Mouse (Mus musculus): ENCODE measurements around the gene Mlxipl.

Gene Mlxipl

DNA sequence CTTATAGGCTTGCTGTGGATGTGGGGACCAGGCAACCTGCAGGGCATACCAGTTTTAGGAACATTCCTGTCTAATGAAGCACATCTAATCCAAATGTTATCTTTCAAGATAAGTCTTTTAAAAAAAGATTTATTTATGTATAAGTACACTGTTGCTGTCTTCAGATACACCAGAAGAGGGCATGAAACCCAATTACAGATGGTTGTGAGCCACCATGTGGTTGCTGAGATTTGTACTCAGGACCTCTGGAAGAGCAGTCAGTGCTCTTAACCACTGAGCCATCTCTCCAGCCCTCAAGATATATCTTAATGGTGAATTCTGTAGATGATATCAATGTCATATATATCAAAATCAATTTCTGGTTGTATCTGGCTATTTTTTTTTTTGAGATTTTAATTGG lies 56.3 kb downstream of the Mlxipl start:
- DNase-seq (ENCODE audit: low spot score in 2 of 2): no peak

DNA sequence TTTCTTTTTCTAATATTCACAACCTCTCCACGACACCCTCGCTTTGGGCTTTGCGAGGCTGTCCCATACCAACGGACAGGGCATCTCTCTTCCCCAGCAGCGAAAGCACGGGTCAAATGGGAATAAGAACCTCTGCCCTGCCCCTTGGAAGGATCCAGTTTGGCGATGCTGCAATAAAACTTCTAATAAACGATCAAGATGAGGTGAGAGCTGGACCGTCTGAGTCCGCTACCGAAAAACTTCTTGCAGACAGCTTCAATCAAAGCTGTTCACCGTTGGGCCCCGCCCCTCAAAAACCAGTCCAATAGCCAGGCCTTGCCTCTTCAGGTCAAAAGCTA lies 59.0 kb downstream of the Mlxipl start:
- no peak for DNase-seq (ENCODE audit: low spot score in 2 of 2)

DNA sequence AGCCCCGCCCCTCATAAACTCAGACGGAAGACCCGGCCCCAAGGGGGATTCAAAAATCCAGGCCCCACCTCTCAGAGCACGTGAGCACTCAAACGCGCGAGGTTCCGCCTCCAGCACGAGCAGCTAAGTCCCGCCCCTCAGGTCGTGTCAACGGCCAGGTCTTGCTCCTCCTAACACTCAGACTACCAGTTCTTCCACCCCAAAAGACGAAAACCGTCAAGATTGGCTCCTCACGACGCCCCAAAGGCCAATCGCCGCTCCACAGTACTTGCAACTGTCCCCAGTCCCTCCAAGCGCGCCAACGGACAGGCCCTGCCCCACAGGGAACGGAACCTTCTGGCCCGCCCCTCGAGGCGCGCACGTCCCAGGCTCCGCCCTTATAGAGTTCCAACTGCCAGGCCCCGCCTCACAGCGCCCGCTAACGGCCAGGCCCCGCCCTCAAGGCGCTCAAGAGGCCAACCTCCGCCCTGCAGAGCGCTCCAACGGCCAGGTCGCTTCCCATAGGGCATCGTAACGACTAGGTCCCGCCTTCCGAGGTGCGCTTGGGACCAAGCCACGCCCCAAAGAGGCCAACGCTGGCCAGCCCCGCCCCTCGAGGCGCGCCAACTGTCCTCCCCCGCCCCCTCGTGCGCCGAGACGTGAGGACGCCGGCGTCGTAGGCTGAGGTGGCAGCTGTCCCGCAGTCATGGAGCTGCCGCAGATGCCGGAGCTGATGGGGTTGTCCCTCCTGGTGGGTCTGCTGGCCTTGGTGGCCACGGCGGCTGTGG lies 59.5 kb downstream of the Mlxipl start, which contains the start of gene Tbl2:
Gene Tbl2, plus strand, starts transcription at position 605 of the 767 bp plus-strand sequence.
- peak; percentile 99 to 100 for DNase-seq (ENCODE audit: low spot score in 2 of 2)

DNA sequence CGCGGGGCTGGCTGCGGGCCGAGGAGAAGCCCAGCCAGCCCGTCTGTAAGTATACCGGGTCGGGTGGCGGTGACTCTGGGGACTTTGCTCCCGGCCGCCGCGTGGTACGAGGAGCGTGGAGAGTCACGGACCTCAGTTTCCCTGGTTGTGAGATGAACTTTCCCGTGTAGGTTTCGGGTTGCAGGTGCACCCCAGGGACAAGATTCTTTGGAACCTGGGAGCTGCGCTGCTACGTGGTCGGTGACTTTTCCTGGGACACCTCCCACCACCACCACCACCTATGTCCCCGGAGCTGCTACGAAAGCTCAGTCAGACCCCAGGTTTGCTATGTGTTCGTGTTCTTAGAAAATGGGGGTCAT lies 60.1 kb downstream of the Mlxipl start:
- DNase-seq (ENCODE audit: low spot score in 2 of 2): no peak

DNA sequence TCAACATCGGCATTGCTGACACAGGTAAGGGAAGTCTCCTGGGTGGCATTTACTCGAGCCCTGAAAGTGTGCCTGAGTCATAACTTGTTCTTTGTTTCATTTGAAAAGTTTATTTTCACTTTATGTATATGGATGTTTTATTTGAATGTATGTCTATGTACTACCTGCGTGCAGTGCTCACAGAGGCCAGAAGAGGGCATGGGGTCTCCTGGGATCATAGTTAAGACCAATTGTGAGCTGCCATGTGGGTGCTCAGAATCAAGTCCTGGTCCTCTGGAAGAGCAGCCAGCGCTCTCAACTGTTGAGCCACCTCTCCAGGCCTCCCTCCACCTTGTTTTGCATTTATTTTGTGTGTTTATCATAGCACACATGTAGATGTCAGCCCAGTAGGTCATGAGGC lies 66.8 kb downstream of the Mlxipl start:
- DNase-seq (ENCODE audit: low spot score in 2 of 2): no peak

DNA sequence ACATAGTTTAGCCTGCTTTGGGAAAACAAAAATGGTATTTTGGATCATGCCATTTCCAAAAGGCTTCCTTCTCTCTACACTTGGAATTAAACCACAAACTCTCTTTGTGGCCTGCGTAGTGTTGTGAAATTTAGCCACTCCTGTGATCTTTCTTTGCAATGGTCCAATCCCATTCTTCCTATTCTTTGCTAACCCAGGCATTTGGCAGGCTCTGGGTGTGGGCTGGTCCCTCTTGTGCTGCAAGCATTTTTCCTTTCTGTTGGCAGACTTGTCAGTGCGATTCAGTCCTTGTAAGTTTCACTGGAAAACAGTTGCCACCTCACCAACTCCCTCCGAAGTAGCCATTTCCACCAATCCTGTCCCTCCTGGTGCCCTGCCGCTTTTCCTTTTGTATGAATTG lies 71.5 kb downstream of the Mlxipl start:
- DNase-seq (ENCODE audit: low spot score in 2 of 2): no peak

DNA sequence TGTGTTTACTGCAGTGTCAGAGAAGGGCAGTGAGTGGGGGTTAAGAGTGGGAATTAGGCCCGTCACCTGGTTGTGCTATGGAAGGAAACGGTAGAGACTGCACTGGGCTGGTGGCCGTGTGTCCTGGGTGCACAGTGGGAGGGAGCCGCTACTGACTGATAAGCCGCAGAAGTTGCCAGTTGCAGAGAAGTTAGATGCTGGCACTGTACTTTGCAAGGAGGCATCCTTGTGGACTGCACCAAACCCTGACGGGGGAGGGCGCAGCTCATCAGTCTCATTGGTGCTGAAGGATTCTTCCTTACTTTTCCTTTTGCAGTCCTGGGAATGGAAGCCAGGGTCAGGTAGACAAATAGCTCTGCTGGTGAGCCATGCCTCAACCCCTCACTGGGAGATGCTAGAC lies 72.0 kb downstream of the Mlxipl start:
- DNase-seq (ENCODE audit: low spot score in 2 of 2): no peak

DNA sequence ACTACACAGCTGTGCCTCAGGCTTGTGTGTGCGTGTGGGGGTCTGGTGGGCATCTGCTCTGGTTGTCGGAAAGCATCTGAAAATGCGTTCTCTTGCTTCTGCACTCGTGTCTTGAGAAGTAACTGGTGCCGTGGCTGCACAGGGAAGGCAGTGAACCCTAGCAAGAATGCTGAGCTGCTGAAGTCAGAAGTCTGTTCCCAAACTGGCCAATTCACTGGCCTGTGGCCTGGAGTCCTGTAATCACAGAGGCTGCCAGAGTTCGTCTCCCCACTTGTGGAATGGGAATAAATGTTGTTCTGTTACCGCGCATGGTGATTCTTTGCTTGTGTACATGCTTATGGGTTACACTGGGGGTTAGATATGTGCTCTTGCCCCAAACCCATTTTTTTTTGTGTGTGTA lies 72.7 kb downstream of the Mlxipl start:
- DNase-seq (ENCODE audit: low spot score in 2 of 2): no peak

DNA sequence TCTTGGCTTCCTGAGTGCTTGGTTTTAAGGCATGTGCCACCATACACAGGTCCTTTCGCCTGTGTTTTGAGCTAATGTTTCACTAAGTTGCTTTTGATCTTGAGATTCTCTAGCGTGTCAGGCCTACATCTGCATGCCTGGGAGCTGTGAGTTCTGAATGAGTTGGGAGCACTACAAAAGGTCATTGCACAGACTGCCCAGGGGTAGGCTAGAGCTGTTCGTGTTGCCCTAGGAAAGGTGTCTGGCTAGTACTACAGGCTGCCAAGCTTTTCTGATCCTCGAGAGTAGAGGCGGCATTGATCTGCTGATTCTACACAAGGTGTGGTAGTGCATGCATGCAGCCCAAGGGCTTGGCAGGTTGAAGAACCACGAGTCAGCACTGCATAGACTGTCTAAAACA lies 73.1 kb downstream of the Mlxipl start:
- no peak for DNase-seq (ENCODE audit: low spot score in 2 of 2)

DNA sequence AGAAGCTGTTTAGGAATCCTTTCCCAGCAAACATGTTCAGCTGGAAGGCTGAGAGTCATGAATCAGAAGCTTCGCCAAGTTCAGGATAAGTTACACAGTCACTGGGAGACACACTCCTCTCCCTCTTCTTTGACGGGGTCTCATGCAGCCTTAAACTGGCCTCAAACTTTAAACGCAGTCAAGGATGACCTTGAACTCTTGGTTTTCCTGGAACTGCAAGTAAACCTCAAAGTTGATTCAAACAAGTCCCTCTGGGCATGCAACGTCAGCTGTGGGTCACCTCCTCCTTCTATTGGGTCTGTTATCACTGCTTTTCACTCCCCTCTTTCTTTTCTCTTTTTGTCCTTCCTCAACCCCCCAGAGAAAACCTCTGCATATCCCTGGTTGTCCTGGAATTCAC lies 77.2 kb downstream of the Mlxipl start:
- no peak for DNase-seq (ENCODE audit: low spot score in 2 of 2)

DNA sequence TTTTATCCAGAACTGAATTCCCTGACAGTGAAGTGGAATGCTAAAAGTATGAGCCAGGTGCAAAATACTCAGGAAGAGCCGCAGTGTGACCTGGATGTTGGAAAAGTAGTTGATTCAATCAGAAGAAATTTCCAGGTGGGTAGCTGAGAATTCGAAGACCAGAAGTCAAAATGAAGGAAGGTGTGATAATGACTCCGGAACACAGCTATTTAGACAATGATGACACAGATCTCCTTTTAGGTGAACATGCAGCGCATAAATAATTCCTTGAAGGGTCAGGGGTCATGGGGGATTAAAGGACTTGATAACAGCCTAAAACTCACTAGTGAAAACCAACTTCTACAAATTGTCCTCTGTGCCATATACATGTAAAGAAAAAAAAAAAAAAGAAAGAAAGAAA lies 77.8 kb downstream of the Mlxipl start:
- no peak for DNase-seq (ENCODE audit: low spot score in 2 of 2)

DNA sequence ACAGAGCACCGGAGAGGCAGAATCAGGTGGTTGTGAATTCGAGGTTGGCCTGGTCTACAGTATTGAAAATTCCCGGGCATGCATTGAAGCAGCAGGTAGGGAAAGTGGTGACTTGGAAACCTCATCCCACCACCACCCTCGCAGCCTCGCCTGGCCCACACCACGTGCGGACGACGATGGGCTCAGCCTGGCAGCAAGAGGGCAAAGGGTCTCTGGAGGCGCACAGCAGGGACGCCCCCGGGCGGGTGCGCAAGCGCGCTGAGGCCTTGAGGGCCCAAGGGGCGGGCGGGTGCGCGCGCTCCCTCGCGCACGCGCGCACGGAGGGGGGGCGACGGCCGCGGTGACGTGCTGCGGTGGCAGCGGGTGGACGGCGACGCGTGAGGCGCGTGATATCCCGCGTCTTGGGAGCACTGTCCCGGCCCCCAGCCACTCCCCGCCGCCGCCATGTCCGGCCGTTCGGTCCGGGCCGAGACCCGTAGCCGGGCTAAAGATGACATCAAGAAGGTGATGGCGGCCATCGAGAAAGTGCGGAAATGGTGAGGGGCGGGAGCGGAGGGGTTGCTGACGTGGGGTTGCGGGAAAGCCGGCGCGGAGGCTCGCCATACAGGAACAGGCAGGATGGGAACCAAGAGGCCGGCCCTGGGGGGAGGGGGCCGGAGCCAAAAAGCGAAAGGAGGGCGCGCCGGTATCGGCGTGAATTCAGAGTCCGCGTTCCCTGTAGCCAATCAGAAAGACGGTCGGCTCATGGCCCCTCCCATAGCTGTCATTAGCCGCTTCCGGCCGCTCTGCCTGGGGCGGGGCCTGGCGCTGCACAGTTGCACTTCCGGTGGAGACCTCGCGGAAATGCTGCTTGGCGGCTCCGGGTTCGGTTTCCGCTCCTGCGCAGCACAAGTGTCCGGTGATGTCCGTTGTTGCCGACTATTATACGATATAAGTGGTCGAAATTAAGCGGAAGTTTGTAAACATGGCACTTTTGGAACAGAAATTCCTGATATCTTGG lies 78.7 kb downstream of the Mlxipl start, which contains the start of gene Bcl7b:
Gene Bcl7b, plus strand, starts transcription at position 221 of the 1,000 bp plus-strand sequence.
- peak; percentile 97 to 98 for DNase-seq (ENCODE audit: low spot score in 2 of 2)

DNA sequence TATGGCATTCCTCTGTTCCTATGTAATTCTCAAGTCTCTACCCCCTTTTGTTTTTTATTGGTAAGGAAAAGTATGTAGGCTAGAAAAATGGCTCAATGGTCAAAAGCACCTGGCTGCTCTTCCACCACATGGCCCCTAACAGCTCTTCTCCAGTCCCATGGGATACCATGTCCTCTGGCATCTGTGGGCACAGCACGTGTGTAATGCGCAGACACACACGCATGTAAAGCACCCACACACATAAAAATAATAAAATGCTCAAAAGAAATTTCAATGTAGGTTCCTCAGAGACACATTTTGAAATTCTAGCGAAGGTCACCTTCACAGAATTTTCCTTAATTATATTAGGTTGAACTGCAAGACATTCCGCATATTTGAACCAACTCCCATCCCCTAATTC lies 79.8 kb downstream of the Mlxipl start:
- no peak for DNase-seq (ENCODE audit: low spot score in 2 of 2)

DNA sequence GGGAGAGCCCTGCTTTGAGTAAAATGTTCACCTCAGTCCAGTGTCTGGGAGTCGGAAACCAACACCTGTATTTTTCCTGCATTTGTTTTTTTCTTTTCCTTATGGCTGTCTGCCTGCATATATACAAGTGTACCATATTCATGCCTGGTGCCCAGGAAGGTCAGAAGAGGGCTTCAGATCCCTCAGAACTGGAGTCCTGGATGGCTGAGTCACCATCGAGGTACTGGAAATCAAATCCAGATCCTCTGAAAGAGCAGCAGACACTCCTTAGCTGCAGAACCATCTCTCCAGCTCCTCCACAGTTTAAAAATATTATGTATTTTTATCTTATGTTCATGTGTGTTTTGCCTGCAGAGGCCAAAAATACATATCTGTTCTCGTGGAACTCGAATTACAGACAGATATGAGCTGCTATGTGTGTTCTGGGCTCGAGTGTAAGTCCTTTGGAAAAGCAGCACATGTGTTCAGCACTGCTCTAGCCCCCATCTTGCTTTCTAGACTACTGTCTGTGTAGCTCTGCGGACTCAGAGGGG lies 82.1 kb downstream of the Mlxipl start:
- DNase-seq (ENCODE audit: low spot score in 2 of 2): no peak

DNA sequence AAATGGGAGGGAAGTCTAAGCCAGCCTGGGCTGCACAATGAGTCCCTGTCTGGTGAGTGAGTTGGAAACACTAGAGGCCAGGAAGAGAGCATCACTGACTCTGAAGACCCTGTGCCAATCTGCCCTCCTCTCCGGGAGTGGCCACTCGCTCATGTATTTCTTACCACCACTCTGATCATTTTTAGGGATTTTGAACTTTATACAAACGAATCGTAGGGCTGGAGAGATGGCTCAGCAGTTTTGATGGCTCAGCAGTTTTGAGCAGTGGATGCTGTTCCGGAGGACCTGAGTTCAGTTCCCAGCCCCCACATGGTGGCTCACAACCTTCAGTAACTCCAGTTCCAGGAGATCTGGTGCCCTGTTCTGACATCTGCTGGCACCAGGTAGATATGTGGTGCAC lies 83.3 kb downstream of the Mlxipl start:
- DNase-seq (ENCODE audit: low spot score in 2 of 2): no peak

DNA sequence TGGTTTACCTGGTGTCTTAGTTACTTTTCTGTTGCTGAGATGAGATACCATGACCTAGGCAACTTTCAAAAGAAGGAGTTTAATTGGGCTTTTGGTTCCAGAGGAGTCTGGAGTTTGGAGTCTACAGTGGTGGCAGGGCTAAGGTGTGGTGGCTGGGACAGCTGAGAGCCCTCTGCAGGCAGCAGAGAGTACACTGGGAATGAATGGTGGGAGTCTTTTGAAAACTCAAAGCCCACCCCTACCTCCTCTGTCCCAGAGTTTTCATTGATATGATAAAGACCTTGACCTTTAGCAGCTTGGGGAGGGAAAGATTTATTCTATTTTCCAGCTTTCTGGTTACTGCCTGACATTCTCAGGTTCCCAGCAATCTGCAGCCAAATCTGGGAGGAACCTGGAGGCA lies 85.4 kb downstream of the Mlxipl start:
- DNase-seq (ENCODE audit: low spot score in 2 of 2): no peak

DNA sequence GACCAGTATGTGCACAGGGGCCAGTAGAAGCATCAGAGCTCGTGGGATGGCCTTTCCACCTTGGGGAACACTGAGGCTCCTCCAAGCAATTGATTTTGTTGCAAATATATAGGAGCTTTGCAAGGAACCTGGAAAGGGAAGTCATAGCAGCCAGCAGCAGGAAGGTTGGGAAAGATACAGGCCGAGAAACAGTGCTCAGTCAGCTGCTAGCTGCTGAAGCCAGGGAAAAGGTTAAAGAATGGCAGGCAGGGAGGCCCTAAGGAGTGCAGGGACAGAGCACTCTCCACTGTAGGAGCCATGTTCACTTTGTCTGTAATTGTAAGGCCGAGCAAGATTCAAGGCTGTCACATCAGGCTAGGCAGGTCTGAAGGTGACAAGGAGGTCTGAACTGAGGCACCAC lies 88.8 kb downstream of the Mlxipl start:
- DNase-seq (ENCODE audit: low spot score in 2 of 2): no peak

DNA sequence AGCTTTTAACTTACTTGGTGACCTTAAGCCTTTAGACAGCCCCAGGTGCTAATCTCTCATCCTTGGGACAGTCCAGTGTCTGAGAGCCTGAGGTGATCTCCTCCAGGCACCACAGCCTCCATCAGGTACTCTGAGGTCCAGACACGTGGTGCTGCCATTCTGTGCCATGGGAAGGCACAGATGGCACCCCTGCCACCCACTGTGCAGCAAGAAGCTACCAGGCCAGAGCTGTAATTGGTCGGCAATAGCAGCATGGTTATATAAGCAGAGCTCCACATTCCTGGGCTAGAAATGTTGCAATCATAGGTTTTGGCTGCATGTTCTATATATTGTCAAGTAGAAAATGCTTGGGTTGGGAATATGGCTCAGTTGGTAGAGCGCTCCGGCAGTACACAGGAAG lies 89.3 kb downstream of the Mlxipl start:
- no peak for DNase-seq (ENCODE audit: low spot score in 2 of 2)

DNA sequence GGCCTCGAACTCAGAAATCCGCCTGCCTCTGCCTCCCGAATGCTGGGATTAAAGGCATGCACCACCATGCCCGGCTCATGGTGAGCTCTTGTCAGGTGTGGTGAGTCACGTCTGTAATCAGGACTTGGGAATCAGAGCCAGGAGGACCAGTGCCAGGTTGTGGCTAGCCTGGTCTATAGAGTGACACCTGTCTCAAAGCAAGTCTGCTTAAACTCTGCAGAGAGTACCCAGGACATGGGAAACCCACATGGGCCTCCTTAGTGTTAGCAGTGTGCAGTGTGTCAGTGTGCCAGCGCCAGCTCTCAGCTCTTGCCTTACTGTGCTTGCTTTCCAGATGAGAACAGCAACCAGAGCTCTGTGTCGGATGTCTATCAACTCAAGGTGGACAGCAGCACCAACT lies 89.9 kb downstream of the Mlxipl start:
- no peak for DNase-seq (ENCODE audit: low spot score in 2 of 2)

DNA sequence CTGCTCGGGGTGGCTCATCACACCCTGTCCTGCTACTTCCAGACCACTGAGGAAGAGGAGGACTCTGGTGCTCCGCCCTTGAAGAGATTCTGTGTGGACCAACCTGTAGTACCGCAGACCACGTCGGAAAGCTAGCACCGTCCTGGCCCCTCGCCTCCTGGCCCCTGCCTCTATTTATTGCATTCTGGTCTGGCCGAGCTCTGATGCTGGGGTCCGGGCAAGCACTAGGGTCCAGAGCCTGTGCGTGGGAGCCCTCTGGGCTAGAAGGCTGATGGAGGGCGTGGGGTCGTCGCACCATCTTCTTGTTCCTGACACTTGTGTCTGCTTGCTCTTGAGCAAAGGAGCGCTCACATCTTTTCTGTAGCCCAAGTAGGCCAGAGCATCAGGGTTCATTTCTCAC lies 91.1 kb downstream of the Mlxipl start:
- no peak for DNase-seq (ENCODE audit: low spot score in 2 of 2)

DNA sequence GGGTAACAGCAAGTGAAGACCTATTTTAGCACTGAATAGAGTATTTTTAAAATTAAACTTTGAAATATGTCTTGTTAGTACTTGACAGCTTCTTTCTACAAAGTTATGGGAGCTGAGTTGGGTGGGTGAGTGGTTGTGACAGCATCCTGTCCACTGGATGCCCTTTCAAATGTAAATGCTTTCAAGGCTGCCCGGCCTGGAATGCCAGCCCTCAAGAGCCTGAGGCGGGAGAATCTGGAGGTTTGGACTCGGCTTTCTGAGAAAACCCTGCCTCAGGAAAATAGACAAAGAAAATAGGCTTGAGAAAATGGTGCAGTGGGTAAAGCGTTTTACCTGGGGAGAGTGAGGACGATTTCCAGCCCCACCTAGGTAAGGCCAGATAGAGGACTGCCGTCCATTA lies 92.1 kb downstream of the Mlxipl start:
- no peak for DNase-seq (ENCODE audit: low spot score in 2 of 2)

DNA sequence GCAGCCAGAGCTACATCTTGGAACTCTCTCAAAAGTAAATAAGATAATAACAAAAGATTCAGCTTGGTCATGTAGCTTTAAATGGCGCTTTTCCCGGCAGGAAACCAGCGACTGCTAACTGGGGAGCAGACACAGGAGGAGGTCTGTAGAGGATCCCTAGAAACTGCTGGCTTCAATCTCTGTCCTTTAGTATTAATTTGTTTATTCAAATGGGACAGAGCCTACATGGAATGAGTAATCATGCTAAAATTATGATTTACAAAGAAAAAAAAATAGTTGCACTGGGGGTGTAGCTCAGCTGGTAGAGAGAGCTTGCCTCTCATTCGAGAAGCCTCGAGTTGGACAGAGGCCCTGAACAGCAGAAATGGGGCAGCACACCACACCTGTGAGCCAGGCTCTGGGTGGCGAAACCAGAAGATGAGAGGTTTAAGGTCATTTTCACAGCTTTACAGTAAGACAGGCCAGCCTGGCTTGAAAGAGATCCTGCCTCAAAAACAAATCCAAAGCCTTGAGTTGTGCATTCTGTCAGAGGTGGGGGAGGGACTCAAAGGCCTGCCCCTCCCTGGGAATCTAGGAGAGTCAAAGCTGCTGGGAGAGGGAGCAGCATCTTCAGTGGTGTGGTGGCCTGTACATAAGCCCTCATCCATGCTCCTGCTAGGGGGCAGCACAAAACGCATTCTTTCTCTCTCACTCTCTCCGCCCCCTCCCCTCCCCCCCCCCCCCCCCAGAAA lies 93.6 kb downstream of the Mlxipl start:
- no peak for DNase-seq (ENCODE audit: low spot score in 2 of 2)

Measured in spleen, postnatal 36 days (tissue).